Mouse (Mus musculus) Patski (cell line): ENCODE measurements around the gene Crygc. TPM values are rescaled to one million over a fixed set of nuclear protein-coding genes. Genes with fewer than 3 reads are reported as not detected.

Source experiments
- ATAC-seq: fragments of 100-300 bp; one replicate; pipeline ENCODE4 v1.8.0; 2021
- CTCF ChIA-PET: fragments of 350-600 bp; sonication (Branson Sonifier 250); formaldehyde crosslinking; loops from one replicate; lab custom pipeline; 2022; ENCODE audit warnings: inconsistent platforms; lab: Charles Lee
- POLR2A ChIA-PET: fragments of 350-600 bp; sonication (Branson Sonifier 250); formaldehyde crosslinking; loops from one replicate; lab custom pipeline; 2022; ENCODE audit warnings: antibody characterized with exemption, inconsistent platforms; lab: Charles Lee
- DNase-seq: peaks from one replicate; pipeline ENCODE4 v3.0.0-alpha.2; 2011; ENCODE audit warnings: low read depth, low spot score
- H3K27me3 ChIP-seq: fragments of 371-371 bp; one replicate; pipeline ENCODE4 v1.5.1; 2021
- CTCF ChIP-seq: fragments of 100-300 bp; IDR thresholded peaks from one replicate; pipeline ENCODE4 v1.5.1; 2021
- in situ Hi-C: fragments of 300-500 bp; cut with MboI; formaldehyde crosslinking; loops from 3 replicates; pipeline ENCODE4 v1.11.1; 2018; ENCODE audit warnings: low pct_unique_long_range_greater_than_20kb, mixed read lengths
- polyA plus RNA-seq: library from polyadenylated mRNA; unstranded; gene quantifications from one replicate; pipeline ENCODE4 v1.2.3, GENCODE M21; 2021

Gene Crygc
- polyA plus RNA-seq: not detected

GRCm38 (mm10) chr1:65073589-65073988 lies at the start of gene Crygc:
Gene Crygc (minus strand): TSS chr1:65073689.
- in situ Hi-C loops: no loop called here

GRCm38 (mm10) chr1:65122574-65123372 lies 49.3 kb upstream of the Crygc start, which contains the start of gene D630023F18Rik:
Gene D630023F18Rik (minus strand): TSS chr1:65123214.
- ChIA-PET POLR2A (no interaction called here), CTCF (interaction anchor here (0.9 kb wide), 1 partner anchor 55 kb away, joined by 3 read pairs; no protein-coding TSS in a partner anchor)
- ATAC-seq (no peak), DNase-seq (no peak)
- H3K27me3 ChIP-seq: no peaks in the 10 kb centered on the region
- TF ChIP-seq CTCF: no peak
- in situ Hi-C loops: no loop called here

More at GRCm38 (mm10) chr1:65073589-65073988, at the start of gene Crygc:
- TF ChIP-seq CTCF: no peak
- ChIA-PET CTCF (no interaction called here), POLR2A (interaction anchor here (0.6 kb wide), 1 partner anchor 13 kb away, joined by 5 read pairs; no protein-coding TSS in a partner anchor)
- DNase-seq (no peak), ATAC-seq (no peak)
- H3K27me3 ChIP-seq: peaks cover 43% of the 10 kb centered on the region

- no peaks in the 10 kb centered on the region for H3K27me3 ChIP-seq
- ChIA-PET CTCF (interaction anchor here (0.9 to 2.4 kb wide), 2 partner anchors 9 to 59 kb away, joined by 3 to 7 read pairs; no protein-coding TSS in a partner anchor), POLR2A (interaction anchor here (0.7 kb wide), 1 partner anchor 18 kb away, joined by 3 read pairs; no protein-coding TSS in a partner anchor)
- DNase-seq: no peak
- in situ Hi-C loops: no loop called here
- ATAC-seq: no peak
- TF ChIP-seq CTCF: no peak
Observed at GRCm38 (mm10) chr1:65119438-65119837, 45.9 kb upstream of the Crygc start, which contains the start of gene Gm28845. Gene Gm28845 (minus strand): TSS chr1:65119558.

GRCm38 (mm10) chr1:65118150-65118913 lies 44.8 kb upstream of the Crygc start:
- ATAC-seq (no peak), DNase-seq (peak; percentile 33)
- in situ Hi-C loops: no loop called here
- CTCF ChIA-PET: interaction anchor here (0.9 to 2.4 kb wide), 2 partner anchors 10 to 60 kb away, joined by 3 to 7 read pairs; no protein-coding TSS in a partner anchor
- POLR2A ChIA-PET: no interaction called here
- H3K27me3 ChIP-seq: no peaks in the 10 kb centered on the region
- no peak for TF ChIP-seq CTCF

- DNase-seq (no peak), ATAC-seq (no peak)
- POLR2A ChIA-PET: no interaction called here
Observed at GRCm38 (mm10) chr1:65113536-65114172, 40.2 kb upstream of the Crygc start.

GRCm38 (mm10) chr1:65112807-65113196 lies 39.3 kb upstream of the Crygc start:
- POLR2A ChIA-PET: interaction anchor here (1.8 kb wide), 1 partner anchor 66 kb away, joined by 12 read pairs; no protein-coding TSS in a partner anchor
- no peak for ATAC-seq
- CTCF ChIA-PET: interaction anchor here (0.8 to 5.6 kb wide), 15 partner anchors 11 to 73 kb away, joined by 3 to 62 read pairs (median 4); no protein-coding TSS in a partner anchor
- in situ Hi-C loops: loop anchor here (5.0 kb wide), 1 partner anchor 64 kb away; no protein-coding TSS in a partner anchor
- peaks cover 7% of the 10 kb centered on the region for H3K27me3 ChIP-seq
- no peak for TF ChIP-seq CTCF
- DNase-seq: no peak

More at GRCm38 (mm10) chr1:65113536-65114172, 40.2 kb upstream of the Crygc start:
- peaks cover 4% of the 10 kb centered on the region for H3K27me3 ChIP-seq
- TF ChIP-seq CTCF: no peak
- in situ Hi-C loops: loop anchor here (5.0 kb wide), 1 partner anchor 64 kb away; no protein-coding TSS in a partner anchor
- CTCF ChIA-PET: interaction anchor here (1.0 to 5.6 kb wide), 5 partner anchors 24 to 63 kb away, joined by 3 to 62 read pairs (median 5); no protein-coding TSS in a partner anchor

GRCm38 (mm10) chr1:65112031-65112806 lies 38.7 kb upstream of the Crygc start:
- peak; percentile 39 for DNase-seq
- POLR2A ChIA-PET: interaction anchor here (1.8 kb wide), 1 partner anchor 67 kb away, joined by 12 read pairs; no protein-coding TSS in a partner anchor
- peak; percentile 47 for ATAC-seq
- peaks cover 10% of the 10 kb centered on the region for H3K27me3 ChIP-seq
- CTCF ChIA-PET: interaction anchor here (0.8 to 5.6 kb wide), 15 partner anchors 10 to 74 kb away, joined by 3 to 62 read pairs (median 4); no protein-coding TSS in a partner anchor
- TF ChIP-seq CTCF: peak; percentile 92
- in situ Hi-C loops: loop anchor here (5.0 kb wide), 1 partner anchor 65 kb away; no protein-coding TSS in a partner anchor

GRCm38 (mm10) chr1:65109756-65110435 lies 36.4 kb upstream of the Crygc start:
- CTCF ChIA-PET: no interaction called here
- POLR2A ChIA-PET: no interaction called here
- no peak for DNase-seq
- no peak for TF ChIP-seq CTCF
- ATAC-seq: no peak
- peaks cover 22% of the 10 kb centered on the region for H3K27me3 ChIP-seq
- in situ Hi-C loops: loop anchor here (5.0 kb wide), 1 partner anchor 67 kb away; no protein-coding TSS in a partner anchor
